Mouse (Mus musculus): Measurements from ENCODE around the gene Tacc2. TPM values are rescaled to one million over a fixed set of nuclear protein-coding genes. Genes with fewer than 3 reads are reported as not detected.

Tacc2 gene
- polyA plus RNA-seq, 1 experiment from 2014 or later: 43.2 TPM

DNA sequence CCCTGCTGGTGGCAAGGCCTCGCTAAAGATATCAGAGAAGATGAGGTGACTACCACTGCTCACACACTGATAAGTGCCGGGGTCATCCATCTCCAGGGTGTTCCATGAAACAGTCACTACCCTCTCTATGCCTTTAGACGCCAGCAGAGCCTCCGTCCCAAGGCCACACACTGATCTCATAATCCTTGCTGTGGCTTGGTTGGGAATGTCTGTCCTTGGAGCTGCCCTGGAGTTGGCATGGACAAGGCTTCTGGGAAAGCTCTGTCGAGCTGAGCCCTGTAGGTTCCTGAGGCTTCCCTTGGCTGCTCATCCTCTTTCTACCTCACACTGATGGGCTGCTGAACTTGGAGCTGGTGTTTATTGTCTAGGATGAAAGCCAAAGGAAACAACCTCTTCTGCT, 209.5 kb downstream of the Tacc2 start:
- Histone ChIP-seq H3K4me1 (replicated peaks) (peaks cover 21% of the 10 kb centered on the region), H3K27me3 (no peaks in the 10 kb centered on the region), H3K9me3 (replicated peaks) (no peaks in the 10 kb centered on the region), H3K4me3 (no peak overlapping the region), H3K36me3 (no peaks in the 10 kb centered on the region), H3K4me2 (no peak overlapping the region), H3K27ac (peak overlapping the region; percentile 27; the same call in 1 of the 2 replicates), H3K9ac (no peak overlapping the region)
- 48% methylated on average over 5 of the region's 5 CpGs for WGBS
- no peak for ATAC-seq (replicated peaks; ENCODE audit: insufficient number of reproducible peaks, insufficient read depth, low FRiP score, low read depth)

DNA sequence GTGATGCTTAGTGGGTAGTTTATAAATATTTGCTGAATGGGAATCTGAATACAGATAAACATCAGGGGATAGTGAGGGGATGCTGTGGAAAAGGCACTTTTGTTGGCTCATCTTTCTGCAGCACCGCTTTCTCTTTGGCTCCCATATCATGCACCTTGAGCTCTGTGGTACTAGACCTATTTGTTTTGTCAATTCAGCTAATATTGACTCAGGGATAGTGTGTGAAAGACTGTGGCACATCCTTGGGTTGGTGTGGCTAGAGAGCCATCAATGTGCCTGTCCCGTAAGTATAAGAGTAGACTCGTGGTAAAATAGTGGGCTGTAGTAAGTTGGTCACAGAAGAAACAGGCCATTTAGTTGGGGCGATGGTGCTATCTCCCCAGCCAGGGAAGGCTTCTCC, 210.3 kb downstream of the Tacc2 start:
- H3K9me3 ChIP-seq (replicated peaks): no peaks in the 10 kb centered on the region
- H3K4me3 ChIP-seq: no peak overlapping the region
- no peaks in the 10 kb centered on the region for H3K36me3 ChIP-seq
- no peak overlapping the region for H3K9ac ChIP-seq
- ATAC-seq (replicated peaks; ENCODE audit: insufficient number of reproducible peaks, insufficient read depth, low FRiP score, low read depth): no peak
- 92% methylated on average over 4 of the region's 4 CpGs for WGBS
- no peak overlapping the region for H3K4me2 ChIP-seq
- peaks cover 15% of the 10 kb centered on the region for H3K4me1 ChIP-seq (replicated peaks)
- H3K27me3 ChIP-seq: no peaks in the 10 kb centered on the region
- no peak overlapping the region for H3K27ac ChIP-seq

DNA sequence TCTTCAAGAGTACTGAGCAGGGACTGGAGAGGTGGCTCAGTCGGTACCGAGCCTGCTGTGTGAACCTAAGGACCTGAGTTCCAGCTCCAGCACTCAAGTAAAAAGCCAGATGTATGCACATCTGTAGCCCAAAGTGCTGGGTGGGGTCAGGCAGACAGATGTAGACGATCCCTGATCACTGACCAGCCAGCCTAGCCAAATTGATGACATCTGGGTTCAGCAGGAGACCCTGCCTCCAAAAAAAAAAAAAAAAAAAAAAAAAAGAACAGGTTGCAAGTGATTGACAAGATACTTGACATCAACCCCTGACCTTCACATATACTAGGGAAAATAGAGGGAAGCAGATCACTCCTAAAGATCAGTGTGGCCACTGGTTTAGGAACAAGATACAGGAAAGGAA, 211.7 kb downstream of the Tacc2 start:
- ATAC-seq (replicated peaks; ENCODE audit: insufficient number of reproducible peaks, insufficient read depth, low FRiP score, low read depth): no peak
- no peaks in the 10 kb centered on the region for H3K9me3 ChIP-seq (replicated peaks)

DNA sequence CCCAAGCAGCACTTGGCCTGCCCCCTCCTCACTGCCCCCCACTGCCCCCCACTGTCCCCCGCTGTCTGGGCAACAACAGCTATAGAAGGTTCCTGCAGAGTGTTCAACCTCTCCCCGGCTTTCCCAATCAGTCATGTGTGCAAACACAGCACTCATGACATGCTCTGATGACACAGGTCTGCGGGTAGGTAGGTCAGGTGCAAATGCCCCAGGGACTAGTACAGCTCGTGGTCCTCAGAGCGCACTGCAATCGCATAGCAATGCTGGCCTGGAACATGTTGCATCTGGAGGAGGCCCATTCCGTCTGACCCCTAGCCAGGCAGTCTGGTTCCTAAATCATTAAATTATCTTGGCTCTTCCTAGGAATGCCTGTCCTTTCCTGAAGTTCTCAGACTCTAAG, 212.2 kb downstream of the Tacc2 start:
- no peak for ATAC-seq (replicated peaks; ENCODE audit: insufficient number of reproducible peaks, insufficient read depth, low FRiP score, low read depth)
- Histone ChIP-seq H3K27ac (no peak overlapping the region), H3K4me2 (no peak overlapping the region), H3K4me3 (no peak overlapping the region), H3K27me3 (no peaks in the 10 kb centered on the region), H3K4me1 (replicated peaks) (peaks cover 18% of the 10 kb centered on the region), H3K9ac (no peak overlapping the region), H3K36me3 (no peaks in the 10 kb centered on the region), H3K9me3 (replicated peaks) (no peaks in the 10 kb centered on the region)
- 85% methylated on average over 7 of the region's 7 CpGs for WGBS

More for the DNA sequence above, 211.7 kb downstream of the Tacc2 start:
- H3K4me1 ChIP-seq (replicated peaks): peaks cover 15% of the 10 kb centered on the region
- no peak overlapping the region for H3K9ac ChIP-seq
- H3K4me2 ChIP-seq: no peak overlapping the region
- H3K27me3 ChIP-seq: no peaks in the 10 kb centered on the region
- no peak overlapping the region for H3K27ac ChIP-seq
- WGBS: 86% methylated on average over 3 of the region's 3 CpGs
- H3K4me3 ChIP-seq: no peak overlapping the region
- H3K36me3 ChIP-seq: no peaks in the 10 kb centered on the region

DNA sequence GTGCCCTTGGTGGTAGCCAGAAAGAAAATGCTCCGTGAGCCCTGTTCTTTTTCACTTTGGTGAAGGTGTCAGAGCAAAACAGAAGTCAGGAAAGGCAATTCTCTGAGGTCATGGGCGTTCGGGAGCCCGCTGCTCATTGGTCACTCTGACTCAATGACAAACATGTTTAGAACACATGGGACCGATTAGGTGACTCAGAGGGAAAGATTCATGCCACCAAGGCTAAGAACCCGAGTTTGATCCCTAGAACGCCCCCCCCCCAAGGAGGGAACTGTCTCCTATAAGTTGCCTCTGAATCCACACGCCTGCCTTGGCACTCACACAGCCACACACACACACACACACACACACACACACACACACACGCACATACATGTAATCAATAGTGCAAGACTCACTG, 216.4 kb downstream of the Tacc2 start:
- WGBS: 73% methylated on average over 9 of the region's 9 CpGs
- H3K27ac ChIP-seq: no peak overlapping the region
- H3K36me3 ChIP-seq: no peaks in the 10 kb centered on the region
- H3K4me1 ChIP-seq (replicated peaks): peaks cover 8% of the 10 kb centered on the region
- no peak for ATAC-seq (replicated peaks; ENCODE audit: insufficient number of reproducible peaks, insufficient read depth, low FRiP score, low read depth)
- H3K4me3 ChIP-seq: no peak overlapping the region
- no peaks in the 10 kb centered on the region for H3K27me3 ChIP-seq
- no peaks in the 10 kb centered on the region for H3K9me3 ChIP-seq (replicated peaks)
- H3K9ac ChIP-seq: no peak overlapping the region
- no peak overlapping the region for H3K4me2 ChIP-seq

DNA sequence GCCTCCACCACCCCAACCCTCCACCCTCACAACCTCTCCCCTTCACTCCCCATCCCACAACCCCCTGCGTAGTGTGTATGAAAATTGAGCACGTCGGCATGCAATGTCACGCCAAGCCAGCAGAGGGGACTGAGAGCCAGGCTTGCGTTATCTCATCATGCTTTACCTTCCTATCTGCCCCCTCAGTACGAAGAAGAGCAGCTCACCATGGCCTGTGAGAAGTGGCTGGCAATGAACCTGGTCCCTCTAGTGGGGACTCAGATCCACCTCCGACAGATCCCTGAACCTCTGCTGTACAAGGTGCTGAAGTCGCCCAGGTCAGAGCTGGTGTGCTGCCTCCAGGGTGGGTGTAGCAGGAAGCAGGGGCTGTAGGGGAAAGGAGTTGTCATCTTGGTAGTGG, 219.5 kb downstream of the Tacc2 start:
- no peaks in the 10 kb centered on the region for H3K27me3 ChIP-seq
- H3K36me3 ChIP-seq: no peaks in the 10 kb centered on the region
- no peak overlapping the region for H3K27ac ChIP-seq
- no peak overlapping the region for H3K9ac ChIP-seq
- H3K4me1 ChIP-seq (replicated peaks): peaks cover 8% of the 10 kb centered on the region
- H3K9me3 ChIP-seq (replicated peaks): no peaks in the 10 kb centered on the region
- H3K4me3 ChIP-seq: no peak overlapping the region
- WGBS: 67% methylated on average over 8 of the region's 8 CpGs
- ATAC-seq (replicated peaks; ENCODE audit: insufficient number of reproducible peaks, insufficient read depth, low FRiP score, low read depth): no peak
- H3K4me2 ChIP-seq: no peak overlapping the region

DNA sequence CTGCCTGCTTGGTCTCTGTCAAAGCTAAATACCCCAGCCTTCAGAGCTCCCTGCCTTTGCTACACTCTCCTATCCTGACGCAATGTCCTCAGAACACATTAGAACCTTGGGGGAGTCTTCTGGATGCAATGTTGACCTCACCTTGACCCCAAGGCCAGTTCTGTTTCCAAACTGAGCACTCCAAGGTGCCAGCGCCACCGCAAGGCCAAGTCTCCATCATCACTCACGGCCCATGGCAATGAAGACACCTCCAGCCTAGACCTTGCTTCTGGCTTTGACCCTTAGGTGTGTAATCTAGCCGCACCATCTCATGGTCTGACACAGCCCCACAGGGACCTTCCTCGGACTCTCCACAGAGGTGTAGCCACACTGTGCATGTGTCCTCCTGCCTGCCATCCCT, 220.3 kb downstream of the Tacc2 start:
- Histone ChIP-seq H3K27ac (no peak overlapping the region), H3K27me3 (no peaks in the 10 kb centered on the region), H3K4me1 (replicated peaks) (peaks cover 8% of the 10 kb centered on the region), H3K9ac (no peak overlapping the region), H3K4me3 (no peak overlapping the region), H3K4me2 (no peak overlapping the region), H3K9me3 (replicated peaks) (no peaks in the 10 kb centered on the region), H3K36me3 (no peaks in the 10 kb centered on the region)
- 89% methylated on average over 6 of the region's 6 CpGs for WGBS
- ATAC-seq (replicated peaks; ENCODE audit: insufficient number of reproducible peaks, insufficient read depth, low FRiP score, low read depth): no peak

DNA sequence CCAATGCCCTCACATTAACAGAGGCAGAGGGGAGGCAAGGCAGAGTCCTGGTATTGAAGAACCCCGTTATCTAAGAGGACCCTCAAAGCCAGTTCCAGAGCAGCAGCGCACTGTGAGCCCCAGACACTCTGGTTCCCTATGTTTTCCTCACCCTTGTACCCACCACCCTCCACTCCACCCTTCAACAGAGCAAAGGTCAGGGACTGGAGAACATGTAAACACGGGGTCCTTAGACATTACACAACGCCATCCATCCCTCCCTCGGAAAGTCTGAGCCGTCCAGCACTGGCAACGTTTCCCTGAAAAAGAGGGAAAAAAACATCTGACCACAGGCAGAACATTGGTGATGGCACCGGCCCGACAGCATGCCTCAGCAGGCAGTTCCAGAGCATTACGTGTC, 222.2 kb downstream of the Tacc2 start:
- no peak for ATAC-seq (replicated peaks; ENCODE audit: insufficient number of reproducible peaks, insufficient read depth, low FRiP score, low read depth)
- no peak overlapping the region for H3K4me3 ChIP-seq
- no peak overlapping the region for H3K27ac ChIP-seq
- H3K36me3 ChIP-seq: no peaks in the 10 kb centered on the region
- no peak overlapping the region for H3K9ac ChIP-seq
- H3K4me1 ChIP-seq (replicated peaks): peaks cover 5% of the 10 kb centered on the region
- H3K9me3 ChIP-seq (replicated peaks): no peaks in the 10 kb centered on the region
- no peaks in the 10 kb centered on the region for H3K27me3 ChIP-seq
- WGBS: 82% methylated on average over 10 of the region's 10 CpGs
- H3K4me2 ChIP-seq: no peak overlapping the region

DNA sequence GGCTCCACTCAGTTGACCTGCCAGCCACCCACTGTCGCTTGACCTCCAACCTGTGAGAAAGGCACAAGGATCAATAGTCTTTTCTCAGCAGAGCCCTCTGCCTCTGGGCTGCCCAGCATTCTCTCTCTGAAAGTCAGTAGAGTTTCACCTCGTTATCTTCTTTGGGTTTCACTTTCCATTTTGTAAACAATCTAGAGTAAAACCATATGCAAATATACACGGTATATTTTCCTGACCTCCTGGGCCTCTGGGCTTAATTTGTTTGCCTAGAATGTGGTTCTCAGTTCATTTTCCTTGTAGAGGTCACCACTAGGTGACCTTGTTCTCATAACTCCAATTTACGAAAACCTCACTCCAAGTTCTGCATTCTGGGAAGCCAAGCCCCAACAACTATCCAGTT, 223.4 kb downstream of the Tacc2 start:
- H3K4me1 ChIP-seq (replicated peaks): no peaks in the 10 kb centered on the region
- H3K36me3 ChIP-seq: no peaks in the 10 kb centered on the region
- no peaks in the 10 kb centered on the region for H3K27me3 ChIP-seq
- H3K9ac ChIP-seq: no peak overlapping the region
- H3K9me3 ChIP-seq (replicated peaks): no peaks in the 10 kb centered on the region
- 63% methylated on average over 4 of the region's 4 CpGs for WGBS
- H3K4me3 ChIP-seq: no peak overlapping the region
- no peak overlapping the region for H3K27ac ChIP-seq
- no peak overlapping the region for H3K4me2 ChIP-seq
- no peak for ATAC-seq (replicated peaks; ENCODE audit: insufficient number of reproducible peaks, insufficient read depth, low FRiP score, low read depth)

DNA sequence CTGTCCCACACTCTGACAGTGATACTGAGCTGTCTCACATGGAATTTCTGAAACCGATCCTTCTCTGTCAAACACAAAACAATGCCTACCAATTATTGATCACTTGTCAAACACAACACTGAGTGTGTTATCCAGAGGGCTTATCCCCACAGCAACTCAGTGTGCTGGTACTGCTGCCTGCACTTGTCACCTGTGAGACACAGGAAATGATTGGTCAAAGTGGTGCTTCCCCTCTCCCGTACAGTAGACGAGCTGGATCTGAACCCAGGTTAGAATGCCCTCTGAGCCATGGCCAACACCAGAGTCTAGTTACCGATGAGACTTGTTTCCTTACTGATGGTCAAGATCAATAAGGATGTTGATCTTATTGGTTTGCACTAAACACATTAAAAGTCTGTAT, 224.6 kb downstream of the Tacc2 start:
- Histone ChIP-seq H3K9ac (no peak overlapping the region), H3K4me1 (replicated peaks) (no peaks in the 10 kb centered on the region), H3K36me3 (no peaks in the 10 kb centered on the region), H3K27ac (no peak overlapping the region), H3K4me3 (no peak overlapping the region), H3K27me3 (no peaks in the 10 kb centered on the region), H3K9me3 (replicated peaks) (no peaks in the 10 kb centered on the region), H3K4me2 (no peak overlapping the region)
- no peak for ATAC-seq (replicated peaks; ENCODE audit: insufficient number of reproducible peaks, insufficient read depth, low FRiP score, low read depth)
- WGBS: 82% methylated on average over 4 of the region's 4 CpGs

DNA sequence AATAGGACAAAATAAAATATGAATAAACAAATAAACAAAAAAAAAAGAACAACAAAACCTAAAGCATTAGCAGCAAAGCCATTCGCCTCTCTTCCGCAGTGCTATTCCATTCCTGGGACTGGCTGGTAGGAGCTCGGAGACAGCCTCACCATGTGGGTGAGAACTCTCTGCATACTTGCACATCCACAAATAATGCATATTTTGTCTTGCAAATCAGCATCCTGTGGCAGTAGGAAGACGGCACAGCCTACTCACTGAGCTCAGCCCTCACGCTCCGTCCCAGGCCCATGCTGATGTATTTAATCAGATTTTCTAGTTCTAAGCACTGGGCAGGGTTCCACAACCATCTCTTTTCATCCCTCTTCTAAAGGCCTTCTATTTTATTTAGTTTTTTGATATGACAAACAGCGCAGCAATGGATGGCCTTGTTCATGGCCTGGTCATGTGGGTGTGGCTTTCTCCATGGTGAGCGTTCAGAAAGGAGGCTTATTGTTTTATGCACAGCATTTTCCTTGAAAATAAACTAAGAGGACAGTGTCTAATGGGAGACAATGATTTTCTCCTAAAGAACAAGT, 226.1 kb downstream of the Tacc2 start:
- no peaks in the 10 kb centered on the region for H3K36me3 ChIP-seq
- H3K27me3 ChIP-seq: no peaks in the 10 kb centered on the region
- ATAC-seq (replicated peaks; ENCODE audit: insufficient number of reproducible peaks, insufficient read depth, low FRiP score, low read depth): no peak
- H3K27ac ChIP-seq: no peak overlapping the region
- H3K4me3 ChIP-seq: no peak overlapping the region
- H3K4me2 ChIP-seq: no peak overlapping the region
- no peaks in the 10 kb centered on the region for H3K9me3 ChIP-seq (replicated peaks)
- 88% methylated on average over 8 of the region's 8 CpGs for whole genome bisulfite sequencing
- peaks cover 9% of the 10 kb centered on the region for H3K4me1 ChIP-seq (replicated peaks)
- no peak overlapping the region for H3K9ac ChIP-seq

DNA sequence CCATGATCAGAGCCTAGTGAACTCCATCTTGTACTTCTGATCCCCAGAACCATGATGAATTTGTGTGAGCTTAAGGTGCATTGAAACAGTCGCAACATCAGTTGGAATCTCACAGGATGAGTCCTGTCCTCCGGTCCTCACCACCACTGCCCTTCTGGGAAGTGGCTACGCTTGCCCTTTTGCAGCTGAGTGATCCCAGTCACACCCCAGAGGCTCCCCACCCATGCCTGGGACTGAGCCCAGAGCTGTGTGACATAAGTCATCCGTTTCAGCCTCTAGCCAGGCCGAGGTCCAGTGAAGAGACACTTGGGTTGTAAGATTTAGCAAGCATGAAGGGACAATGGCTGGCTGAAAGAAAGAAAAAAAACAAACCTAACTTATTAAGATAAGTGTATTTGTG, 227.8 kb downstream of the Tacc2 start:
- Histone ChIP-seq H3K36me3 (no peaks in the 10 kb centered on the region), H3K4me2 (no peak overlapping the region), H3K9ac (no peak overlapping the region), H3K4me1 (replicated peaks) (peaks cover 9% of the 10 kb centered on the region), H3K9me3 (replicated peaks) (no peaks in the 10 kb centered on the region), H3K27ac (no peak overlapping the region), H3K4me3 (no peak overlapping the region), H3K27me3 (no peaks in the 10 kb centered on the region)
- 73% methylated on average over 5 of the region's 5 CpGs for WGBS
- ATAC-seq (replicated peaks; ENCODE audit: insufficient number of reproducible peaks, insufficient read depth, low FRiP score, low read depth): no peak
